19 mouse cellular contexts compared by ENCODE assay signal in the genomic region with DNA sequence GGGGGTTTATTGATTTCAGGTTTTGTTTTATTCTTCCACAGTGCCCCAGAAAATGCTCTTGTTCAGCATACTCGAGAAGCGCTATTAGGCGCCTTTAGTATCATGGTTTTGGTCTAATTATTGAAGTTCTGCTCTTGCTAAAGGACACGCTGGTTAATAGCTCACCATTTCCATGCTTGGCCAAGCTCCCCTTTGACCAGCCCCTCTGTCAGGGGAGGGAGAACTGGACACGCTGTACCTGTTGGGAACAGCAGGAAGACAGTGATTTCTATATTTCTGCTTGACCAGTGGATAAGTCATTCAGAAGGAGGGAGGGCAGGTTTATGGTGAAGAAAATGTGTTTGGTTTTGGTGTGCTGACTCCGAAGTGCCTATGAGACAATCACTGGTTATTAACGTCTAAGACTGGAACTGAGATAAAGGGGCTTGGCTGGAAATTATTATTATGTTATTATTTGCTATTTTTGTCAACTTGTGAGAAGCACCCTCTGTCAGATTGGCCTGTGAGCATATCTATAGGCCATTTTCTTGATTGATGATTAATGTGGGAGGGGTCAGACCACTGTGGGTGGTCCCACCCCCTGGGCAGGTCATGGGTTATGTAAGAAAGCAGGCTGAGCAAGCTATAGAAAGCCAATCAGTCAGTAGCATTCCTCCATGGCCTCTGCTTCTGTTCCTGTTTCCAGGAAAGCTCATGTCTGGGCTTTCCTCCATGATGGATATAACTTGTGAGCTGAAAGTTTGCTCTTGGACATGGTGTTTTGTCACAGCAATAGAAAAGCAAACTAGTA. TPM values are rescaled to one million over a fixed set of nuclear protein-coding genes. Genes with fewer than 3 reads are reported as not detected.
DNase-seq lines count a peak whose midpoint lies in the region; ATAC-seq and TF ChIP-seq lines count a peak whose summit lies in the region.
"Had no signal": no experiment of that assay in that cellular context is flagged by ENCODE, and none has a peak within 500 bp of the region (broad histone marks: within the 10 kb centered on the region; RNA-seq: fewer than 3 reads in every experiment).

No protein-coding gene starts in this region.

- H3K36me3 ChIP-seq in kidney, adult 2 months (ENCODE audit: control insufficient read depth, insufficient read depth, low read length), result no peaks in the 10 kb centered on the region
- no peaks in the 10 kb centered on the region for H3K36me3 ChIP-seq in kidney, embryonic 14.5 days (ENCODE audit: control insufficient read depth, insufficient read depth, low read length)
- no peaks in the 10 kb centered on the region for H3K36me3 ChIP-seq in heart, embryonic 11.5 days (ENCODE audit: control insufficient read depth, insufficient read depth, low read length)
- no peaks in the 10 kb centered on the region for H3K36me3 ChIP-seq in midbrain, embryonic 16.5 days (ENCODE audit: control insufficient read depth, insufficient read depth, low read length)
- no peaks in the 10 kb centered on the region for H3K36me3 ChIP-seq in forebrain, embryonic 15.5 days
- H3K36me3 ChIP-seq: embryonic facial prominence, embryonic 10.5 days; hindbrain, embryonic 12.5 days had no signal

- H3K4me2 ChIP-seq in kidney, embryonic 14.5 days (replicated peaks; ENCODE audit: low read depth, low read length), result no peak overlapping the region
- no peak overlapping the region for H3K4me2 ChIP-seq in heart, embryonic 11.5 days
- no peak overlapping the region for H3K4me2 ChIP-seq in midbrain, embryonic 16.5 days (ENCODE audit: low read length)
- H3K4me2 ChIP-seq in forebrain, embryonic 15.5 days (replicated peaks), result no peak overlapping the region
- H3K4me2 ChIP-seq: forebrain, embryonic 13.5 days; hindbrain, embryonic 12.5 days had no signal

- WGBS in kidney, adult 2 months, result 37% methylated on average over 7 of the region's 7 CpGs
- 69% methylated on average over 7 of the region's 7 CpGs for WGBS in kidney, embryonic 14.5 days
- 84% methylated on average over 7 of the region's 7 CpGs for WGBS in heart, embryonic 11.5 days (ENCODE audit: insufficient replicate concordance)
- 88% methylated on average over 7 of the region's 7 CpGs for WGBS in midbrain, embryonic 16.5 days
- WGBS in forebrain, embryonic 15.5 days, result 84% methylated on average over 7 of the region's 7 CpGs

- ATAC-seq in kidney, embryonic 14.5 days (ENCODE audit: low FRiP score, low TSS enrichment), result peak; percentile 32; the same call in 1 of the 2 replicates
- no peak for ATAC-seq in heart, embryonic 11.5 days (replicated peaks; ENCODE audit: insufficient number of reproducible peaks, low FRiP score, low TSS enrichment)
- ATAC-seq in midbrain, embryonic 16.5 days, result no peak
- no peak for ATAC-seq in forebrain, embryonic 15.5 days (replicated peaks)
- ATAC-seq: forebrain, embryonic 13.5 days had no signal

- no peaks in the 10 kb centered on the region for H3K27me3 ChIP-seq in kidney, adult 2 months (replicated peaks; ENCODE audit: control insufficient read depth, insufficient read depth, low read length)
- no peaks in the 10 kb centered on the region for H3K27me3 ChIP-seq in kidney, embryonic 14.5 days (ENCODE audit: control insufficient read depth, insufficient read depth, low read length)
- no peaks in the 10 kb centered on the region for H3K27me3 ChIP-seq in heart, embryonic 11.5 days (ENCODE audit: control insufficient read depth, insufficient read depth, low read length)
- no peaks in the 10 kb centered on the region for H3K27me3 ChIP-seq in midbrain, embryonic 16.5 days (ENCODE audit: control insufficient read depth, insufficient read depth, low read depth, low read length)
- no peaks in the 10 kb centered on the region for H3K27me3 ChIP-seq in forebrain, embryonic 15.5 days
- H3K27me3 ChIP-seq: forebrain, embryonic 13.5 days; hindbrain, embryonic 12.5 days had no signal

- H3K4me3 ChIP-seq in kidney, adult 2 months (ENCODE audit: insufficient read depth, low read depth, low read length), result no peak overlapping the region
- H3K4me3 ChIP-seq in kidney, embryonic 14.5 days (ENCODE audit: low read length), result no peak overlapping the region
- H3K4me3 ChIP-seq in heart, embryonic 11.5 days (ENCODE audit: low read depth, low read length), result no peak overlapping the region
- no peak overlapping the region for H3K4me3 ChIP-seq in midbrain, embryonic 16.5 days (ENCODE audit: low read depth, low read length)
- H3K4me3 ChIP-seq in forebrain, embryonic 15.5 days, result no peak overlapping the region
- H3K4me3 ChIP-seq: embryonic facial prominence, embryonic 10.5 days; forebrain, embryonic 13.5 days; gastrocnemius, adult 2 months; hindbrain, embryonic 12.5 days had no signal

- H3K27ac ChIP-seq in kidney, adult 2 months (ENCODE audit: insufficient read depth, low read depth, low read length), result peak overlapping the region; percentile 94
- no peak overlapping the region for H3K27ac ChIP-seq in kidney, embryonic 14.5 days (ENCODE audit: low read depth, low read length)
- no peak overlapping the region for H3K27ac ChIP-seq in heart, embryonic 11.5 days (ENCODE audit: low read depth, low read length)
- no peak overlapping the region for H3K27ac ChIP-seq in midbrain, embryonic 16.5 days (ENCODE audit: low read length)
- H3K27ac ChIP-seq in forebrain, embryonic 15.5 days (replicated peaks), result no peak overlapping the region
- H3K27ac ChIP-seq: embryonic facial prominence, embryonic 10.5 days; forebrain, embryonic 13.5 days; gastrocnemius, adult 2 months; hindbrain, embryonic 12.5 days had no signal

- H3K4me1 ChIP-seq in kidney, adult 2 months (ENCODE audit: control insufficient read depth, insufficient read depth, low read length), result peaks cover 23% of the 10 kb centered on the region
- 0 out of 2 replicates have a peak, but pooled peaks cover 3% of the 10 kb centered on the region for H3K4me1 ChIP-seq in kidney, embryonic 14.5 days (ENCODE audit: control insufficient read depth, insufficient read depth, low read length)
- no peaks in the 10 kb centered on the region; the same call in 1 of the 2 replicates for H3K4me1 ChIP-seq in heart, embryonic 11.5 days (ENCODE audit: control insufficient read depth, insufficient read depth, low read length)
- H3K4me1 ChIP-seq in midbrain, embryonic 16.5 days (ENCODE audit: control insufficient read depth, insufficient read depth, low read length), result no peaks in the 10 kb centered on the region
- H3K4me1 ChIP-seq in forebrain, embryonic 15.5 days, result no peaks in the 10 kb centered on the region
- H3K4me1 ChIP-seq: forebrain, embryonic 13.5 days had no signal

- no peak overlapping the region for H3K9ac ChIP-seq in kidney, embryonic 14.5 days (ENCODE audit: low read depth, low read length)
- H3K9ac ChIP-seq in heart, embryonic 11.5 days (ENCODE audit: low read depth, low read length), result no peak overlapping the region
- H3K9ac ChIP-seq in midbrain, embryonic 16.5 days (ENCODE audit: low read depth, low read length), result no peak overlapping the region
- no peak overlapping the region for H3K9ac ChIP-seq in forebrain, embryonic 15.5 days (replicated peaks)
- H3K9ac ChIP-seq: forebrain, embryonic 13.5 days; hindbrain, embryonic 12.5 days had no signal

- no peak for TF ChIP-seq POLR2A in kidney, adult 2 months (IDR thresholded peaks at IDR 0.05; ENCODE audit: low read depth, low read length)

- TF ChIP-seq CTCF in kidney, adult 2 months (conservative IDR thresholded peaks at IDR 0.05; ENCODE audit: insufficient read depth, insufficient read length, low read depth, low read length), result no peak

- H3K9me3 ChIP-seq in kidney, embryonic 14.5 days (ENCODE audit: control insufficient read depth, low read length), result no peaks in the 10 kb centered on the region
- H3K9me3 ChIP-seq in heart, embryonic 11.5 days (replicated peaks; ENCODE audit: control insufficient read depth, low read length), result no peaks in the 10 kb centered on the region
- no peaks in the 10 kb centered on the region for H3K9me3 ChIP-seq in midbrain, embryonic 16.5 days (replicated peaks; ENCODE audit: control insufficient read depth, low read length, poor library complexity, severe bottlenecking)
- no peaks in the 10 kb centered on the region for H3K9me3 ChIP-seq in forebrain, embryonic 15.5 days
- H3K9me3 ChIP-seq: embryonic facial prominence, embryonic 10.5 days; forebrain, embryonic 13.5 days; hindbrain, embryonic 12.5 days had no signal

- DNase-seq in kidney, adult 2 months, result peak; percentile 94
- peak; percentile 63 for DNase-seq in kidney, postnatal 10 days
- peak; percentile 44 to 63 for DNase-seq in kidney, postnatal 4 days
- DNase-seq in Muller cell, postnatal 12 days (ENCODE audit: inconsistent ontology term), result no peak
- DNase-seq: adrenal gland, adult 8-10 months; cerebellum, adult 11-12 months; cerebellum, adult 9-11 months; cerebellum, postnatal 36 days; gastrocnemius, adult 2 months; gastrocnemius, postnatal 25 days; heart, postnatal 10 days; heart, postnatal 4 days had no signal

RNA-seq across cellular contexts. Expression of a gene that starts 51.2 kb away (rescaled TPM):
- 19.0 and 20.5 TPM in 2 replicates for polyA plus RNA-seq in kidney, adult 2 months (2012; rRNA removed)
- polyA plus RNA-seq in kidney, embryonic 14.5 days (2014; fragmentation: Nextera tagmentation; extraction: Ambion mirVana), result 9.1 and 10.7 TPM in 2 replicates
- polyA plus RNA-seq in heart, embryonic 11.5 days (2014; fragmentation: Nextera tagmentation; extraction: Ambion mirVana), result 23.2 and 24.8 TPM in 2 replicates
- polyA plus RNA-seq in midbrain, embryonic 16.5 days (2015; fragmentation: Nextera tagmentation; extraction: Ambion mirVana), result 44.9 and 45.8 TPM in 2 replicates
- 35.9 and 36.8 TPM in 2 replicates for polyA plus RNA-seq in forebrain, embryonic 15.5 days (2015; fragmentation: Nextera tagmentation; extraction: Ambion mirVana)
